Mouse (Mus musculus) leukemia stem cell, adult 10-12 weeks (primary cell): Measurements from ENCODE around the gene Fcmr. TPM values are rescaled to one million over a fixed set of nuclear protein-coding genes. Genes with fewer than 3 reads are reported as not detected.

Experiments
- polyA plus RNA-seq: library from polyadenylated mRNA; stranded (reverse); fragments of >175 nt; gene quantifications from 2 replicates; pipeline ENCODE4 v1.2.3, GENCODE M21; 2012; ENCODE audit warnings: low replicate concordance

The Fcmr gene
- polyA plus RNA-seq, result 557 and 1,286 TPM in 2 replicates

GRCm38 (mm10) chr1:130865541-130866221 is at the start of gene Fcmr:
TSS of gene Fcmr (plus strand) at chr1:130865669.

GRCm38 (mm10) chr1:130826448-130826847 is 39.0 kb upstream of the Fcmr start, which contains the start of gene Pigr:
TSS of gene Pigr (plus strand) at chr1:130826684.

DNA sequence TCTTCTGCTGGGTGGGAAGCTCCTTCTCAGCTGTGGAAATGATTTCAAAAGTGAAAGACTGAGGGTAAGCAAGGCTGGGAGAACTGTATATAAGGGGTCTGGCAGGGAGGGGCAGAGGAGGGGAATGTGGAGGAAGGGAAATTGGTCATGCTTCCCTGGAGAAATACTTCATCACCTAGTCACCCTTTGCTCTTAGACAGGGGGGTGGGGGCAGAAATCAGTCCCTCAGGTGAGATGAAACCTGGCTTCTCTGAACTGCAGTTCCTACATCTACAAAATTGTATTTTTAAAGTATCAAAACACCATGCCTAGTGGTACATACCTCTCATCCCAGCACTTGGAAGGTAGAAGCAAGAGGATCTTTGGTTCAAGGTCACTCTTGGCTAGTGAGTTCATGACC is 21.9 kb downstream of the Fcmr start, which contains the start of gene Il24:
Gene Il24, minus strand, starts transcription at position 101 of the 400 bp plus-strand sequence.

GRCm38 (mm10) chr1:130911401-130912010 is 46.0 kb downstream of the Fcmr start, which contains the start of gene Il20:
TSS of gene Il20 (minus strand) at chr1:130911451.

Other genes starting within 250 kb of the Fcmr start
- not detected in 2 replicates for gene Zp3r, start 236.0 kb upstream of the Fcmr start, polyA plus RNA-seq
- 0.12 TPM in 1 of 2 replicates, not detected in the other for gene C4bp, start 204.0 kb upstream of the Fcmr start, polyA plus RNA-seq
- not detected in 2 replicates for gene Gm29427, start 149.9 kb upstream of the Fcmr start, polyA plus RNA-seq
- gene Yod1, start 148.3 kb upstream of the Fcmr start, polyA plus RNA-seq, result 1.2 and 4.8 TPM in 2 replicates
- 0.35 and 6.2 TPM in 2 replicates for gene Pfkfb2, start 136.4 kb upstream of the Fcmr start, polyA plus RNA-seq
- 11.0 and 12.3 TPM in 2 replicates for gene AA986860, start 133.7 kb upstream of the Fcmr start, polyA plus RNA-seq
- gene Fcamr, start 64.8 kb upstream of the Fcmr start, polyA plus RNA-seq, result not detected in 2 replicates
- not detected in 2 replicates for gene Pigr, start 39.0 kb upstream of the Fcmr start, polyA plus RNA-seq
- gene Il24, start 21.8 kb downstream of the Fcmr start, polyA plus RNA-seq, result not detected in 2 replicates
- not detected in 2 replicates for gene Il20, start 45.8 kb downstream of the Fcmr start, polyA plus RNA-seq
- not detected in 2 replicates for gene Il19, start 74.4 kb downstream of the Fcmr start, polyA plus RNA-seq
- gene Il10, start 154.2 kb downstream of the Fcmr start, polyA plus RNA-seq, result not detected in 2 replicates
- gene Mapkapk2, start 232.2 kb downstream of the Fcmr start, polyA plus RNA-seq, result 39.6 and 82.4 TPM in 2 replicates